Mouse (Mus musculus) heart, postnatal 0 days (tissue): ENCODE data around the gene 1700010B08Rik.

ENCODE experiments used
- CTCF ChIP-seq: IDR thresholded peaks from 2 replicates; pipeline ENCODE4 v1.5.1; 2016; ENCODE audit warnings: antibody characterized with exemption, control low read depth, low read depth
- EP300 ChIP-seq: IDR thresholded peaks from 2 replicates; pipeline ENCODE4 v1.6.1; 2016; ENCODE audit warnings: antibody characterized with exemption, low read depth

- TF ChIP-seq EP300 = no peak
- TF ChIP-seq CTCF = no peak
These were observed 27.5 kb upstream of the 1700010B08Rik start for GRCm38 (mm10) chr2:173691748-173692147.
